Mouse (Mus musculus): ENCODE data around the gene Ppp1r36.
"Not testable (repeated sequence)": the region's sequence is repeated elsewhere in the genome, so short reads cannot be mapped to it uniquely, and the experiment has no call there.

The Ppp1r36 gene

GRCm38 (mm10) chr12:76448127-76448526 lies 30.8 kb downstream of the Ppp1r36 start:
- DNase-seq (ENCODE audit: low spot score), result no peak

DNA sequence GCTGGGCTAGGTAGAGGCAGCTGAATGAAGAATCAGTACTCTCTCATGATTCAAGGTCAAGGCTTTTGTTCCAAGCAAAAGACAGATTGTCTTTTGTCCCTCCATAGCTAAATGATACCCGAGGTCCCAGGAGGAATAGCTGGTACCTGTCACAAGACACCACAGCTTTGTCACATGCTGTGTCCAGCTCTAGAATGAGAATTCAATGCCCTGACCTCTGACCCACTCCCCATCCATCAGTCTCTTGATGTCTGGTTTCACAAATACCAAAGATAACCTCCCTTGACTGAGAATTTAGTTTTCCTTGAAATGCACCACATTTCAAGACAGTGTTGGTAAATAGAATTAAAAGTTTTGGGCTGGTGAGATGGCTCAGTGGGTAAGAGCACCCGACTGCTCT lies 34.9 kb downstream of the Ppp1r36 start:
- DNase-seq (ENCODE audit: low spot score), result no peak

DNA sequence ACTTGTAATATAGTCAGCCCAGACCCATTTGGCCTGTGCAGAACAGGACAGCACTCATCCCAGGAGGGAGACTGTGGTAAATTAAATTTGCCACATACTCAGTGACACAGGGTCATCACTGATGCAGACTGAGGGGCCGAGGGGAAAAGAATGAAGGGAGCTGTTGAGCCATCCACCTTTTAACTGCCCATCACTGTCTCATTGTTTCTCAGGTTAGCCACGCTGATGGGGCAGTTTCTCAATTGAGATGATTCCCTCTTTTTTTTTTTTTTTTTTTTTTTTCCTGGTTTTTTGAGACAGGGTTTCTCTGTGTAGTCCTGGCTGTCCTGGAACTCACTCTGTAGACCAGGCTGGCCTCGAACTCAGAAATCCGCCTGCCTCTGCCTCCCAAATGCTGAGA lies 41.1 kb downstream of the Ppp1r36 start:
- DNase-seq (ENCODE audit: low spot score), result not testable (repeated sequence)

DNA sequence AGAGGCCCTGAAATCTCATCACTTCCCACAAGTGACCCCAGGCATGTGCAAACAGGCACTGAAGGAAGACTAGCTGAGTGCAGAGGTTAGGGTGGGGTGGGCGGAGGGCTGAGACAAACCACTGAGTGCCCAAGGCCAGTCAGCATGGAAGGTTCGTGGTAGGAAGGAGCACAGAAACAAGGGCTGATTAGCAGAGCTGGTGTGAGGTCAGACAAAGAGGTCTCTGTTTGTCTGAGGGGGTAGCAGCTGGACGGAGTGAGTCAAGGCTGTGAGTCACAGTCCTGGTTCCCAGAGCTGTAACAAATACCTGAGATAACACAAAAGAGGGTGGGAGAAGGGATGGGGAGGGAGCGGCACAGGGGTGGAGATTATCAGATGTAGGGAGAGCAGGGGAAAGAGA lies 41.7 kb downstream of the Ppp1r36 start:
- DNase-seq (ENCODE audit: low spot score), result no peak

DNA sequence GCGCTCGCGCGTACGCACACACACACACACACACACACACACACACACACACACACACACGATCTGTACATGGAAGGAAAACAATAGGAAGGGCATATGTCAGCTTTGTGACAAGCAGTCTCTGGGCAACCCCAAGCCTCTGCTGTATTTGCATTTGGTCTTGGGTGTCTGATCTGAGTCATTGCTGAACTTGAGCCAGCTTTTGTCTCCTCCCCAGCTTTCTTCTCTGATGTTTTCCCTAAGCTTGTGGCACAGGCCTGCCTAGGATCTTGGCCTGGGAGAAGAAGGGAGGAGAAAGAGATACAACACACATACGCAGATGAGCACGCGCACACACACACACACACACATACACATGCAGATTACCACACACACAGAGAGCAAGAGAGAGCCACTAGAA lies 46.1 kb downstream of the Ppp1r36 start:
- DNase-seq (ENCODE audit: low spot score), result peak; percentile 68

- DNase-seq (ENCODE audit: low spot score), result no peak
These were observed 47.4 kb downstream of the Ppp1r36 start for GRCm38 (mm10) chr12:76464651-76465252.

GRCm38 (mm10) chr12:76466651-76467050 lies 49.3 kb downstream of the Ppp1r36 start:
- DNase-seq (ENCODE audit: low spot score), result peak; percentile 46

DNA sequence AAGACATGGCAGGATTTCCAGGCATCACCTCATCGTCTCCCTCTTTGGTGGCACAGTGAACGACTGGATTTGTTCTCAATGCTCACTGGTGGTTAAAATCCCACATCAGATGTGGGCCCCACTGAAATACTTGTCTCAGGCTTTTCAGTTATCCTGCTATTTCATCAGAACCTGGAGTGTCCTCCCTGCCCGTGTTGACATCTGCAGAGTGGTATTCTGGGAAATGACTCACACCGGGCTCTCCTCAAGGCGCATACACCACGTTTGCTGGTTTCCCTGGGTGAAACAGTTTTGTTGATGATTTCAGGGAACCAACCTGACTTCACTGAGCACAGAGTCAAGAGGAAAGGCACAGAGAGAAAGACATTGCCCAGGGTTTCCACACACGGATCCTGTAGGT lies 49.9 kb downstream of the Ppp1r36 start:
- peak; percentile 38 for DNase-seq (ENCODE audit: low spot score)

DNA sequence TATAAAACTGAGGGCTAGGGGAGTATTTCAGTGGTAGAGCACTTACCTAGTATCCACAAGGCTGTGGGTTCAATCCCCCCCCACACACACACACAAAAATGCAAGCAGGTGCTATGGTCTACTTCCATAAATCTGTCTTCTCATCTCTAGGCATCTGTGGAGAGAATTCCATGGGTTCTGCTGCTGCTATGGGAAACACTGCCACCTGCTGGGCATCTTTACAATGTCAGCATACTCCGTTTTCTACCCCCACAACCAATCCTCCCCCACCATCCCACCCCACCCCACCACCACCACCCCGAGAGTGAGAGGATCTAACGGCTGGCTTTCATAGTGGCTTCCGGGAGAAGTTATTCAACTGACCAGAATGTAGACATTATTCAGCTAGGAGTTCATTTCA lies 54.7 kb downstream of the Ppp1r36 start:
- peak; percentile 72 for DNase-seq (ENCODE audit: low spot score)

DNA sequence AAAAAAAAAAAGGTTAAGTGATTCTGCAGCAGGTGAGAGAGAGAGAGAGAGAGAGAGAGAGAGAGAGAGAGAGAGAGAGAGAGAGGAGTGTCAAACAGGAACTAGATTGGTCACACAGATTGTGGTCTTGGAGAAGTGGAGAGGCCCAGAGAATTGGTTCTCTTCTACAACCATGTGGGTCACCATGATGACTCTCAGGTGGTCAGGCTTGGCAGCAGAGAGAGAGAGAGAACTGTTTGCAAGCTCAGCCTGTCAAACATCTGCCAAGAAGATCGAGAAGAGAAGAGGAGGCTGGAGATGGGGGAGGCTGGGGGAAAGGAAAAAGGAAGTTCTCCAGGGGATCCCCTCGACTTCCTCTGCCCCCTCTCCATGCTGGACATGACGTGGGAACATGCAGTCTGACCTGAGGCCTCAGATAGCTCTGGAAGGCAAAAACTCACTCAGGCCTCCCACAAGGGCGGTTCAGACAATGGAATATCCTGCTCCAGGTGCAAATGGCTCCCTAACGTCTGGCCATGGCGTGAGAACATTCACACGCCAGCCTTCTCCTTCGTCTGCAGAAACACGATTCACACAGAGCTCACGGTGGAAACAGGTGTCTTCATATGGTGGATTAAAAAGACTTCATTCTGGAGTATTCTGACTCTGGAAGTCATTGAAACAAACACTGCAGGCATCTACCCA lies 56.4 kb downstream of the Ppp1r36 start:
- no peak for DNase-seq (ENCODE audit: low spot score)

DNA sequence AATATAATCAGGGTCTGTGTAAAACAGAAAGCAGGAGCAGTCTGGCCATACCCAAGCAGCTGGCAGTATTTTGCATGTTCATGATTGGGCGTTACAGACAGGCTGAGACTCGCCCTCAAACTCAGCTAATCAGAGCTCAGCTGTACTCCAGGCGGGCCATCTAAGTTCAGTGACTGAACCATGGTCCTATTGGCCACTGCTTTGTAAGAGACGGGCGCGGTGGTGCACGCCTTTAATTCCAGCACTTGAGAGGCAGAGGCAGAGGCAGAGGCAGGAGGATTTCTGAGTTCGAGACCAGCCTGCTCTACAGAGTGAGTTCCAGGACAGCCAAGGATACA lies 56.9 kb downstream of the Ppp1r36 start:
- DNase-seq (ENCODE audit: low spot score), result no peak

DNA sequence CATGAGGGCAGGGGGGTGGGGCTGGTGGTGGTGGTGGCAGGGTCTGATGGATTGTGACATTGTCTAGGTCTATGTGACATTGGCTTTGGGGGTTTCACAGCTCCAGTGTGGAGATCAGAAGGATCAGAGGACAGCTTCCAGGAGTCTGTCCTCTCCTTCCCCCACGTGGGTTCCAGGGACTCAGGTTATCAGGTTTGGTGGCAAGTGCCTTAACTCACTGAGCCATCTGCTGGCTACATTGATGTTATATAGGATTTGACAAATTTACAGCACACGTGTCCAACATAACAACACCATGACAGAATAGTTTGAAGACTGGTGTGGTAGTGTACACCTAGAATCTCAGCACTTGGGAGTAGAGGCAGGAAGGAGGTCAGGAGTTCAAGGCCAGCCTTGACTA lies 57.5 kb downstream of the Ppp1r36 start:
- no peak for DNase-seq (ENCODE audit: low spot score)

DNA sequence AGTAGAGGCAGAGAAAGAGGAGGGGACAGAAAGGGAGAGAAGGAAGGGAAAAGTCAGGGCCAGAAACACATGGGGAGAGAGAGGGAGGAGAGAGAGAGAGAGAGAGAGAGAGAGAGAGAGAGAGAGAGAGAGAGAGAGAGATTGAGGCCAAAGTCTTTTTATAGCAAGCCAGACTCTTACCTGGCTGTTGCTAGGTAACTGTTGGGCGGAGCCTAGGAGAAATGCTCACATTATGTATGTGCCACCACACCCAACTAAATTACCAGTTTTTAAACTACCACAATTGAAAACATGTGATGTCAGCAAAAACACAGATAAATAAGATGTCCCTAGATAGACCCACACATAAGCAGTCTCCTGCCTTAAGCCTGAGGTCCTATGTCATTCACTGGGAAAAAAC lies 58.8 kb downstream of the Ppp1r36 start:
- no peak for DNase-seq (ENCODE audit: low spot score)

DNA sequence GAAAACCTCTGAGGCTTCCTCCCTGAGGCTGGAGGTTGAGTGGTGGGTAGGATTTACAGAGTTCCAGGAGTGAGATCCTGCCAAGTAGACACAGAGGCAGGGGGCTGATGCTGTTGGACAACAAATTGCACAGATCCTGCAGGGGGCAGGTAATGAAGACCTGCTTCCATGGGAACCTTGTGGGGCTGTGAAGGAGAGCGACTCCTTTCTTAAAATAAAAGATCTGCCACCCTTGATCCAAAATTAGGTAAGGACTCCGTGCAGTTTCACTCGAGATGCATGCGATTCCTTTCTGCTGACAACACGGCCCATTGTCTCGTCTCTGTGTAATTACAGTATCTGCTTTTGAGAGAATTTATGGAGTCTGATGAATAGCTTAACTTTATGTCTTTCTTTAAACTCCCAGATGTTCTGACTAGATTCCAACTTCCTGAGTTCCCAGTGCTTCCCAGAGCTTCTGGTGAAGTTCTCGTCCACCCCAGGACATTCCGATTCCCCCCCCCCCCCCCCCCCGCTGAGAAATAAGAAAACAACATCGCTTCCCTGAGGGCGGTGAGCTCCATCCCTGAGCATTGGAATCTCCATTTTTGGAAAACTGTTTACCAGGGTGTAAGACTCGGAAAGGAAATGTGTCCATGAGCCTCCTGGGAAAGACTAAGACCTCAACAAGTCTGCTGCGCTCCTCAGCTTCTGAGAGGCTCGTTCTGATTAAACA lies 61.1 kb downstream of the Ppp1r36 start:
- DNase-seq (ENCODE audit: low spot score), result no peak

GRCm38 (mm10) chr12:76479174-76479573 lies 61.8 kb downstream of the Ppp1r36 start:
- DNase-seq (ENCODE audit: low spot score), result no peak

- no peak for DNase-seq (ENCODE audit: low spot score)
These were observed 62.6 kb downstream of the Ppp1r36 start for GRCm38 (mm10) chr12:76479836-76480495.

GRCm38 (mm10) chr12:76482446-76482845 lies 65.1 kb downstream of the Ppp1r36 start:
- DNase-seq (ENCODE audit: low spot score), result no peak

- DNase-seq (ENCODE audit: low spot score), result no peak
These were observed 65.6 kb downstream of the Ppp1r36 start for GRCm38 (mm10) chr12:76482948-76483347.

DNA sequence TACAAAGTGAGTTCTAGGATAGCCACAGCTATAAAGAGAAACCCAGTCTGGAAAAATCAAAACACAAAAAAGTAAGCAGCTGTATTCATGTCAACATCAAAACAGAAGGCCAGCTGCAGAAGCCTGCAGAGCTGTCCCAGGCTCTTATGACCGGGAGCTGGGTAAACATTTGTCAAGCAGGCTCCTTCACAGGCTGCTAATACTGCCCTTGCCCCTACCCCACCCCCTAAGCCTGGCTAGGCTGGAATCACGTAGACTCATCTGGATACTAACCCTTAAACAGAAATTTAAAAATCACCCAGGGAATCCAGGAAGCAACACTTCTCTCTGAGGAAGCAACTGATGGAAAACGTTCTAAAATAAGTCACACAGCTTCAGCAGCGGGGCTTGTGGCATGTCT lies 67.5 kb downstream of the Ppp1r36 start:
- no peak for DNase-seq (ENCODE audit: low spot score)

- no peak for DNase-seq (ENCODE audit: low spot score)
These were observed 68.0 kb downstream of the Ppp1r36 start for GRCm38 (mm10) chr12:76485381-76485780.

- DNase-seq (ENCODE audit: low spot score), result no peak
These were observed 69.6 kb downstream of the Ppp1r36 start for GRCm38 (mm10) chr12:76486943-76487342.
